Mouse (Mus musculus) testis, adult 2 months (tissue): ENCODE results near the gene Slc26a9. TPM values are rescaled to one million over a fixed set of nuclear protein-coding genes. Genes with fewer than 3 reads are reported as not detected.
A peak's percentile ranks its signal among the peaks of the same experiment; 100 is the strongest.
"Not testable (repeated sequence)": the region's sequence is repeated elsewhere in the genome, so short reads cannot be mapped to it uniquely, and the experiment has no call there.

ENCODE experiments used
- H3K27ac ChIP-seq: fragments of 200-500 bp; 2 replicates; pipeline ENCODE4 v1.5.1; 2012; ENCODE audit warnings: low read depth, low read length; ENCODE audit not compliant: control insufficient read depth, insufficient read depth
- H3K27me3 ChIP-seq: fragments of 200-500 bp; 2 replicates; pipeline ENCODE4 v1.6.1; 2012; ENCODE audit warnings: mild to moderate bottlenecking, low read length, moderate library complexity; ENCODE audit not compliant: control insufficient read depth, insufficient read depth
- H3K36me3 ChIP-seq: fragments of 200-500 bp; 2 replicates; pipeline ENCODE4 v1.6.1; 2012; ENCODE audit warnings: mild to moderate bottlenecking, low read length; ENCODE audit not compliant: control insufficient read depth, insufficient read depth
- H3K4me1 ChIP-seq: fragments of 200-500 bp; 2 replicates; pipeline ENCODE4 v1.6.1; 2012; ENCODE audit warnings: low read length; ENCODE audit not compliant: control insufficient read depth, insufficient read depth
- H3K4me3 ChIP-seq: fragments of 200-500 bp; 2 replicates; pipeline ENCODE4 v1.5.1; 2012; ENCODE audit warnings: low read depth, mild to moderate bottlenecking, low read length, moderate library complexity, mixed read lengths; ENCODE audit not compliant: control insufficient read depth
- CTCF ChIP-seq: fragments of 200-500 bp; IDR thresholded peaks from 2 replicates; pipeline ENCODE4 v1.5.1; 2012; ENCODE audit warnings: low read depth, mild to moderate bottlenecking, inconsistent platforms, low read length, moderate library complexity; ENCODE audit not compliant: control insufficient read depth, insufficient read depth, insufficient replicate concordance
- POLR2A ChIP-seq: fragments of 200-500 bp; IDR thresholded peaks from 2 replicates; pipeline ENCODE4 v1.6.1; 2012; ENCODE audit warnings: low read depth, mild to moderate bottlenecking, inconsistent platforms, low read length, moderate library complexity; ENCODE audit not compliant: control insufficient read depth
- polyA plus RNA-seq: library from polyadenylated mRNA; depleted of rRNA; stranded (reverse); fragments of >200 nt; gene quantifications from 2 replicates; pipeline ENCODE4 v1.2.3, GENCODE M21; 2012; rRNA removed

Slc26a9 gene
- polyA plus RNA-seq, 1 experiment = 0.32 TPM

DNA sequence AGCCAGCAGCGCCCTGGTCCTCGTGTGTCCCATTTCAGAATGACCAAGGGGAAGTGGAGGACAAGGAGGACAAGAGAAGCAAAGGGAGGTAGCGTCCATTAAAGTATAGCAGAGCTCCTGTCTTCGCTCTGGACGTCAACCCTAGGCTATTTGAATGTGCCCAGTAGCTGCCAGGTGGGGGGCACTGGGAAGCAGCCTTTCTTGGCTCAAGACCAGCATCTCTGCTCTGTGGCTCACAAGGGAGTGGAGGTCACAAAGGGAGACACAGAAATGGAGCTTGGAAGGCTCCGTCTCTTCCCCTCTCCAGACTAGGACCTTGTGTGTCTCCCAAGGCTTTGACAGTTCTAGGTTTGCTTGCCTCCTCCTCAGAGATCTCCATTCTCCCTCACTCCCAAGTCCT is 73.1 kb downstream of the Slc26a9 start:
- no peak for TF ChIP-seq CTCF
- no peak for TF ChIP-seq POLR2A
- Histone ChIP-seq H3K36me3 (no peaks in the 10 kb centered on the region), H3K27me3 (no peaks in the 10 kb centered on the region), H3K4me1 (no peaks in the 10 kb centered on the region), H3K27ac (no peak overlapping the region), H3K4me3 (no peak overlapping the region)

DNA sequence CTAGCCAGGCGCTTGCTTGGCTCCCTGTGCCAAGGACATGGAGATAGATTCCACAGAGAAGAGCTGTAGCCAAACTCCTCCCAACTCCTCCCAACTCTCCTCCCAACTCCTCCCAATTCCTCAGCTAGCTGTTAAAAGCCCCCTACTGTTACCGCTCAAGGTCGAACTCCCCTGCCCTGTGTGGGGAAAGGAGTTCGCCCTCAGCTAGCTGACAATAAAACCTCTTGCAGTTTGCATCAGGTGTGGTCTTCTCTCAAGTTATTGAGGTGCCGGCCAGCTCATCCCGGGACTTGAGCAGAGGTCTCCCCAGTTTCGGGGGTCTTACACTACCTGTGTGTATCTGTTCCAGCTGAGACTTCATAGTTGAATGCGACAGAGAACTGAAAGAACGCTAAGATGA is 76.5 kb downstream of the Slc26a9 start:
- peak overlapping the region; percentile 69 for H3K27ac ChIP-seq
- H3K27me3 ChIP-seq, H3K4me3 ChIP-seq: not testable (repeated sequence)

GRCm38 (mm10) chr1:131820887-131821328 is 77.1 kb downstream of the Slc26a9 start:
- Histone ChIP-seq H3K27ac (peak overlapping the region; percentile 69; the same call in 1 of the 2 replicates), H3K36me3 (no peaks in the 10 kb centered on the region), H3K27me3 (no peaks in the 10 kb centered on the region), H3K4me3 (no peak overlapping the region), H3K4me1 (no peaks in the 10 kb centered on the region)
- TF ChIP-seq CTCF (no peak), POLR2A (no peak)

More for the DNA sequence above, 76.5 kb downstream of the Slc26a9 start:
- not testable (repeated sequence) for H3K4me1 ChIP-seq, H3K36me3 ChIP-seq

Other genes with a start within 250 kb of the Slc26a9 start
- 12.4 and 12.6 TPM in 2 replicates for gene Srgap2, start 216.7 kb upstream of the Slc26a9 start, polyA plus RNA-seq
- gene Fam72a, start 216.1 kb upstream of the Slc26a9 start, polyA plus RNA-seq = 1.3 TPM in 2 replicates
- gene Avpr1b, start 144.8 kb upstream of the Slc26a9 start, polyA plus RNA-seq = not detected in 2 replicates
- 0.07 and 0.32 TPM in 2 replicates for gene Ctse, start 105.7 kb upstream of the Slc26a9 start, polyA plus RNA-seq
- gene Rab7b, start 55.3 kb upstream of the Slc26a9 start, polyA plus RNA-seq = 0.70 and 0.89 TPM in 2 replicates
- gene Pm20d1, start 53.4 kb downstream of the Slc26a9 start, polyA plus RNA-seq = 0.28 and 0.31 TPM in 2 replicates
- gene Slc41a1, start 83.5 kb downstream of the Slc26a9 start, polyA plus RNA-seq = 17.3 and 18.8 TPM in 2 replicates
- gene Rab29, start 123.2 kb downstream of the Slc26a9 start, polyA plus RNA-seq = 2.6 and 3.0 TPM in 2 replicates
- gene Nucks1, start 166.5 kb downstream of the Slc26a9 start, polyA plus RNA-seq = 2.9 and 4.7 TPM in 2 replicates
- 5.7 and 6.3 TPM in 2 replicates for gene Slc45a3, start 218.9 kb downstream of the Slc26a9 start, polyA plus RNA-seq